Mouse (Mus musculus): ENCODE measurements around the gene Zbtb7a. TPM values are rescaled to one million over a fixed set of nuclear protein-coding genes. Genes with fewer than 3 reads are reported as not detected.
"Not testable (repeated sequence)": the region's sequence is repeated elsewhere in the genome, so short reads cannot be mapped to it uniquely, and the experiment has no call there.

The Zbtb7a gene
- polyA plus RNA-seq, 1 experiment from 2014 or later: 13.5 TPM

DNA sequence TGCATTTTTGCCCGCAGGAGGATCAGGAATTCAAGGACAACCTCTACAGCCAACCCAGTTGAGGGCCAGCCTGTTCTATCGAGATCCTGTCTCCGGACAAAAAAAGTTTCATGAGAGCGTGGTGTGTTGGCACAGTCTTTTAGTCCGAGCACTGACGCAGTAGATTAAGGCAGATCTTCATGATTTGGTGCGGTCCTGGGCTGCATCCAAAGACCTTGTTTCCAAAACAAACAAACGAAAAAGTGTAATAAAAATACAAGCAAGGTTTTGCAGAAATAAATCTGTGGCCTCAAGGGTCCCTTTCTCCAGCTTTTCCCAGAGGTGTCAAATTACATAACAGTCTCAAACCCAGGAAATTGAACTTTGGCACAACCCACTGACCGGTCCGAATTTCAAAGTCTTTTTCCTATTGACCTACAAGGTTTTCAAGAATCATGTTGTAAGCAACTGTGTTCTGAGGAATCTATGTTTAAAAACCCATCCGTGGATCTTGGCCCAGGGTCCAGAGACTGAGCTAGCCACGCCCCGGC lies 41.0 kb downstream of the Zbtb7a start:
- 8% methylated on average over 13 of the region's 13 CpGs for whole genome bisulfite sequencing
- Histone ChIP-seq H3K9me3 (no peaks in the 10 kb centered on the region), H3K4me1 (replicated peaks) (peaks cover 69% of the 10 kb centered on the region), H3K36me3 (peaks cover 37% of the 10 kb centered on the region), H3K9ac (peak overlapping the region; percentile 58), H3K27ac (peak overlapping the region; percentile 98), H3K27me3 (no peaks in the 10 kb centered on the region), H3K4me3 (peak overlapping the region; percentile 94), H3K4me2 (peak overlapping the region; percentile 97)
- ATAC-seq (ENCODE audit: low FRiP score): no peak

DNA sequence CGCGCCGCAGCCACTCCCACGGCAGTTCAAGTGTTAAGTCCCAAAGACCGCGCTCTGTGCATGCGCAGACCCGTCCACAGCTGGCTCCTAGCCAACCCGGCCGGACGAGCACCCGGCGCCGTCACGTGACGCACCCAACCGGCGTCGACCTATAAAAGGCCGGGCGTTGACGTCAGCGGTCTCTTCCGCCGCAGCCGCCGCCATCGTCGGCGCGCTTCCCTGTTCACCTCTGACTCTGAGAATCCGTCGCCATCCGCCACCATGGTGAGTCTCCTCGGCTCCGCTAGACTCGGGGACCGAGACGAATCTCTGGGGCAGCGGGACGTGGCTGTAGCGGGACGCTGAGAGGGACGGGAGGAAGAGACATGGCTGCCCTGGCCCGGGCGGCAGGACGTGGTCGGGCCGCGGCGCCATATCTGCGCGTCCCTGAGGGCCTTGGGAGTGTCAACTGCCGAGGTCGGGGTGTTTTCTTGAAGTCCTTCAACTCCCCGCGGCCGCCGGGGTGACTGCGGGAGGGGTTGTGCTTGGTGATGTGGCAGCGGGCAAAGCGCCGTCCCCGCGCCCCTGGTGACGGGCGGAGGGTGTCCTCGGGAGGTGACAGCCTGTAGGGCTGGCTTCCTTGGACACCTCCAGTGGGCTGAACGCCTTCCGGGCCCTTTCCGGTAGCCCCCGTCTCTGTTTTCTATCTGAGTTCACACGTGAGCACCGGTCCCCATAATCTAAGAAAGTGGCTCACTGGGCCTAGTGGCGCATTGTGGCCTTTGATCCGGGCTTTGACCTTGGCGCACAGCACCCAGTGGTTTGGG lies 41.6 kb downstream of the Zbtb7a start, which contains the start of gene Eef2:
TSS of gene Eef2 (plus strand) at position 166 of the 806 bp plus-strand sequence.
- Histone ChIP-seq H3K9ac (peak within 1 kb of the TSS; percentile 100), H3K4me3 (peak within 1 kb of the TSS; percentile 94), H3K4me2 (peak within 1 kb of the TSS; percentile 97), H3K27me3 (no peaks in the 10 kb centered on the region), H3K4me1 (replicated peaks) (peaks cover 70% of the 10 kb centered on the region), H3K36me3 (peaks cover 43% of the 10 kb centered on the region), H3K9me3 (no peaks in the 10 kb centered on the region), H3K27ac (peak within 1 kb of the TSS; percentile 98)
- ATAC-seq (ENCODE audit: low FRiP score): peak; percentile 64
- WGBS: under 1% methylated on average over 77 of the region's 77 CpGs

DNA sequence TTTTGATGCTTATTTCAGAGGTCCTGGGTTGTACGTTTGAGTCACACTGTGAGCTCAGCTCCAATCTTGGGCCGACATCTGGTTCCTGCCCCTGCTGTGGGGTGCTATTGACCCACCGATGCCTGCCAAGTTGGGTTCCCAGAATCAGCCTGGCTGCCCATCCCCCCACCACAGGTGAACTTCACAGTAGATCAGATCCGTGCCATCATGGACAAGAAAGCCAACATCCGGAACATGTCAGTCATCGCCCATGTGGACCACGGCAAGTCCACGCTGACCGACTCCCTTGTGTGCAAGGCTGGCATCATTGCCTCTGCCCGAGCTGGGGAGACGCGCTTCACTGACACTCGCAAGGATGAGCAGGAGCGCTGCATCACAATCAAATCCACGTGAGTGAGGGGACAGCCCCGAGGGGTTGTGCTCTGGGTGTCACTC lies 42.5 kb downstream of the Zbtb7a start:
- ATAC-seq (ENCODE audit: low FRiP score): no peak
- H3K4me2 ChIP-seq: peak overlapping the region; percentile 97
- WGBS: 14% methylated on average over 16 of the region's 16 CpGs
- no peaks in the 10 kb centered on the region for H3K27me3 ChIP-seq
- H3K36me3 ChIP-seq: peaks cover 52% of the 10 kb centered on the region
- H3K4me3 ChIP-seq: peak overlapping the region; percentile 94
- H3K9ac ChIP-seq: peak overlapping the region; percentile 100
- peaks cover 78% of the 10 kb centered on the region for H3K4me1 ChIP-seq (replicated peaks)
- no peaks in the 10 kb centered on the region for H3K9me3 ChIP-seq
- peak overlapping the region; percentile 98 for H3K27ac ChIP-seq

DNA sequence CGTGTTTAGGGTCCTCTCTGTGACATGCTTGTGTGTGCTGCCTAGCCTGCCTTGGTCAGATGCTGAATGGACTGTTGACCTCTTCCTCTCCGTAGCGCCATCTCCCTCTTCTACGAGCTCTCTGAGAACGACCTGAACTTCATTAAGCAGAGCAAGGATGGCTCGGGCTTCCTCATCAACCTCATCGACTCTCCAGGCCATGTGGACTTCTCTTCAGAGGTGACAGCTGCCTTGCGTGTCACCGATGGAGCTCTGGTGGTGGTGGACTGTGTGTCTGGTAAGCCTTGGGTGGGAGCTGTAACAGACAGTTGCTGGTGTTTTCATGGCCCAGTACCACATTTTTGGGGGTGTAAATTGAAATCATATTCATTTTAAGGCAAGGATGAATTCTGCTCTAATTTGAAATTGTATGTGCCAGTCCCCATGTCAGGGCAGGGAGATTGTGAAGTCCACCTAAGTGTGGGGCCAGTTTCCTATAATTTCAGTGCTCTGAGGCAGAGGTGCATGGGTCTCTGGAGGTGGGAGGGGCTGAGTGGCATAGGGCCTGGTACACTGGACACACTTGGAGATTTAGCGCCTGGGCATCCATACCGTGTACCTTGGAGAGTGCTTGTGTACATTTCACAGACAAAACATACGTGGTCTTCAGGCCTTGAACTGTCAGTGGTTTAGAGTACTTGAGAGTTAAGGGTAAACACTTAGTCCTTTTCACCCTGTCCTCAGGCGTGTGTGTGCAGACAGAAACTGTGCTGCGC lies 43.1 kb downstream of the Zbtb7a start:
- H3K4me2 ChIP-seq: peak overlapping the region; percentile 97
- peaks cover 52% of the 10 kb centered on the region for H3K36me3 ChIP-seq
- peak overlapping the region; percentile 100 for H3K9ac ChIP-seq
- no peak for ATAC-seq (ENCODE audit: low FRiP score)
- no peaks in the 10 kb centered on the region for H3K9me3 ChIP-seq
- peak overlapping the region; percentile 98 for H3K27ac ChIP-seq
- H3K4me1 ChIP-seq (replicated peaks): peaks cover 71% of the 10 kb centered on the region
- no peaks in the 10 kb centered on the region for H3K27me3 ChIP-seq
- WGBS: 67% methylated on average over 14 of the region's 14 CpGs
- peak overlapping the region; percentile 94 for H3K4me3 ChIP-seq

DNA sequence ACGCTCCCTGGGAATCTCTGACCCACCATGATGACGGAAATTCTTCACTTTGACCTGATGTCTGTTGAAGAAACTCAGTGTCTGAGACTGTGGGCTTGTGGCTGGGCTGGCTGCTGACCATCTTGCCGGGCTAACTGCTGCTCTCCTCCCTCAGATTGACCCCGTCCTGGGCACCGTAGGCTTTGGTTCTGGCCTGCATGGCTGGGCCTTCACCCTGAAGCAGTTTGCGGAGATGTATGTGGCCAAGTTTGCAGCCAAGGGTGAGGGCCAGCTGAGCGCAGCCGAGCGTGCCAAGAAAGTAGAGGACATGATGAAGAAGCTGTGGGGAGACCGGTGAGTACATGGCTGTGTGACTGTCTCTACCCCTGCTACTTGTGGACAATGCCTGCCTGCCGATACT lies 43.9 kb downstream of the Zbtb7a start:
- Histone ChIP-seq H3K9ac (0 out of 2 replicates have a peak overlapping the region, but pooled peaks have one; percentile 8), H3K9me3 (no peaks in the 10 kb centered on the region), H3K27me3 (no peaks in the 10 kb centered on the region), H3K36me3 (peaks cover 52% of the 10 kb centered on the region), H3K4me1 (replicated peaks) (peaks cover 70% of the 10 kb centered on the region), H3K27ac (no peak overlapping the region), H3K4me3 (peak overlapping the region; percentile 94; the same call in 1 of the 2 replicates), H3K4me2 (no peak overlapping the region; the same call in 1 of the 2 replicates)
- ATAC-seq (ENCODE audit: low FRiP score): no peak
- WGBS: 95% methylated on average over 11 of the region's 11 CpGs

DNA sequence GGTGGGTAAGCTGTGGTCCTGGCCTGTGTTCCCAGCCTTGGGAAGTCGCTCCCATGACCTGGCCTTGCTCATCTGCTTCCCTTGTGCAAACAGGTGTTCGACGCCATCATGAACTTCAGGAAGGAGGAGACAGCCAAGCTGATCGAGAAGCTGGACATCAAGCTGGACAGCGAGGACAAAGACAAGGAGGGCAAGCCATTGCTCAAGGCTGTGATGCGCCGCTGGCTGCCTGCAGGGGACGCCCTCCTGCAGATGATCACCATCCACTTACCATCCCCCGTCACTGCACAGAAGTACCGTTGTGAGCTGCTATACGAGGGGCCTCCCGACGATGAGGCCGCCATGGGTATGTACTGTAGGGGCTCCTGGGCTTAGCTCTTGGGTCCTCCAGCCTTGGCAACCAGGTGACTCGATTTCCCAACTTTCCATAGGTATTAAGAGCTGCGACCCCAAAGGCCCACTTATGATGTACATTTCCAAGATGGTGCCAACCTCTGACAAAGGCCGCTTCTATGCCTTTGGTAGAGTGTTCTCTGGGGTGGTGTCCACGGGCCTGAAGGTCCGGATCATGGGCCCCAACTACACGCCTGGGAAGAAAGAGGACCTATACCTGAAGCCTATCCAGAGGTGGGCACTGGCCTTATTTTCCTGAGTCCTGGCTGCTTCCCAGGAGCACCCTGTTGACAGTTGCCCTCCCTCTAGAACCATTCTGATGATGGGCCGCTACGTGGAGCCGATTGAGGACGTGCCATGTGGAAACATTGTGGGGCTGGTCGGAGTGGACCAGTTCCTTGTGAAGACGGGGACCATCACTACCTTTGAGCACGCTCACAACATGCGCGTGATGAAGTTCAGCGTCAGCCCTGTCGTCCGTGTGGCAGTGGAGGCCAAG lies 44.7 kb downstream of the Zbtb7a start:
- Histone ChIP-seq H3K27me3 (no peaks in the 10 kb centered on the region), H3K4me2 (no peak overlapping the region; the same call in 1 of the 2 replicates), H3K9me3 (no peaks in the 10 kb centered on the region), H3K9ac (0 out of 2 replicates have a peak overlapping the region, but pooled peaks have one; percentile 8), H3K4me3 (no peak overlapping the region), H3K36me3 (peaks cover 60% of the 10 kb centered on the region), H3K27ac (no peak overlapping the region), H3K4me1 (replicated peaks) (peaks cover 68% of the 10 kb centered on the region)
- ATAC-seq (ENCODE audit: low FRiP score): no peak
- 91% methylated on average over 32 of the region's 32 CpGs for WGBS

DNA sequence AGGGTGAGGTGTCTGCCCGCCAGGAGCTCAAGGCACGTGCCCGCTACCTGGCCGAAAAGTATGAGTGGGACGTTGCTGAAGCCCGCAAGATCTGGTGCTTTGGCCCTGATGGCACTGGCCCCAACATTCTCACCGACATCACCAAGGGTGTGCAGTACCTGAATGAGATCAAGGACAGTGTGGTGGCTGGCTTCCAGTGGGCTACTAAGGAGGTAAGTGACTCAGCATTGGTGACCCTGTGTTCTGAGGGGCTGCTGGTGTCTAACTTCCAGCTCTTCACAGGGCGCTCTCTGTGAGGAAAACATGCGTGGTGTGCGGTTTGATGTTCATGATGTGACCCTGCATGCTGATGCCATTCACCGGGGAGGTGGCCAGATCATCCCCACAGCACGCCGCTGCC lies 45.9 kb downstream of the Zbtb7a start:
- H3K4me1 ChIP-seq (replicated peaks): peaks cover 56% of the 10 kb centered on the region
- no peaks in the 10 kb centered on the region for H3K9me3 ChIP-seq
- peaks cover 71% of the 10 kb centered on the region for H3K36me3 ChIP-seq
- no peak for ATAC-seq (ENCODE audit: low FRiP score)
- H3K4me3 ChIP-seq: no peak overlapping the region
- H3K27ac ChIP-seq: no peak overlapping the region
- H3K9ac ChIP-seq: no peak overlapping the region
- H3K4me2 ChIP-seq: no peak overlapping the region
- no peaks in the 10 kb centered on the region for H3K27me3 ChIP-seq
- WGBS: 91% methylated on average over 13 of the region's 13 CpGs

DNA sequence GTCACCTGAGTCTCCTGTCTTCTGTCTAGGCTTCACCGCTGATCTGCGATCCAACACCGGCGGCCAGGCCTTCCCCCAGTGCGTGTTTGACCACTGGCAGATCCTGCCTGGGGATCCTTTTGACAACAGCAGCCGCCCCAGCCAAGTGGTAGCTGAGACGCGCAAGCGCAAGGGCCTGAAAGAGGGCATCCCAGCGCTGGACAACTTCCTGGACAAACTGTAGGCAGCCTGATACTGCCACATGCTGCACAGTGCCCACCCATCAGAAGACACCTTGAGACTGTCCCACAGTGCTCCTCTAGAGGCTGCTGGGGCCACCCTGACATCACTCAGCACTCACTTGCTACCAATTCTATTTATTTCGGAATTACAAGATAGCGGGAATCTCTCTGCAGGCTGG lies 46.8 kb downstream of the Zbtb7a start:
- H3K4me3 ChIP-seq; H3K9ac ChIP-seq; H3K27me3 ChIP-seq; H3K9me3 ChIP-seq; H3K4me2 ChIP-seq; ATAC-seq (ENCODE audit: low FRiP score): not testable (repeated sequence)
- H3K27ac ChIP-seq: peak overlapping the region; percentile 66; the same call in 1 of the 2 replicates
- peaks cover 78% of the 10 kb centered on the region for H3K36me3 ChIP-seq
- H3K4me1 ChIP-seq (replicated peaks): peaks cover 54% of the 10 kb centered on the region
- WGBS: 84% methylated on average over 12 of the region's 12 CpGs

DNA sequence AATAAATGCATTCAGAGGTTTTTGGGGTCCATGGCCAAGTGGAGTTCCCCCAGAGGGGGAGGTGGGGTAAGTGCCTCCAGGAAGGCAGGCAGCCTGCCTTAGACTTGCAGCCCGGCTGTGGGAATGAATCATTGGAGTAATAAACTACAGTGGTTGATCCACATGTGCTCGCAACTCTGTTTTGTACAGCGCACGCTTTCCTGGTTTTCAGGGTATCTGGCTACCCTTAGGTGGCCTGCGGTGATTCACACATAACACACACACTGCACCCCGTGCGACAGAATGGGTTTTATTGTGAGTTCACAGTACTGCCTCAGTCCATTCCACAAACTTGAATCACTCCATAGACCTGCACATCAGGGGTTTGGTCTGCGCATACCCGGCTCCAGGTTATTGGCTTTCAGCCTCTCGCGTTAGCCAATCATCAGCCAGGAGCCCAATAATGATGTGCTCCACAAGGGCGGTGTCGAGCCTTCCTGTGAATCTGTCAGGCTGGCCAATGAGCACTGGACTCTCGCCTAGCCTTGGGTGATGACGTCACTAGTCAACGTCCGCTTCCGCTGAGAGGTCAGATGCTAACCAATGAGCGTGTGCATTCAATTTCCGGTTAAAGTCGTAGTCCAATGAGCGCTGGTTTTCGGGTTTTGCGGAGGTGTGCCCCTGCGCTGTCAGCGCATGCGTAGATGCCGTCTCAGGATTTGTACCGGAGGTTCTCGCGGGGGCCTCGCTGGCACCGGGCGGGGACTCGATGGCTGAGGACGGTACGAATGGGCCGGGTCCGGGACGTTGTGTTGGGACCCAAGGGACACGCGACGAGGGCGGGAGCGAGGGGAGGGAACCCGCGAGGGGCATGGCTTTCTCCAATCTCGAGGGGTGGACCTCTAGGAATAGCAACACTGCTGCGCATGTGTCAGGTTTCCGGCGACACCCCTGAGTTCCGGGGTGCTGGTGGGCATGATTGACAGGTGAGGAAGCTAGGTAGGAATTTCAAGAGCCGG lies 47.6 kb downstream of the Zbtb7a start, which contains the start of gene Dapk3:
TSS of gene Dapk3 (plus strand) at position 670 of the 998 bp plus-strand sequence.
- Histone ChIP-seq H3K9me3 (no peaks in the 10 kb centered on the region), H3K27ac (peak within 1 kb of the TSS; percentile 94), H3K27me3 (no peaks in the 10 kb centered on the region), H3K4me1 (replicated peaks) (peaks cover 48% of the 10 kb centered on the region), H3K4me3 (peak within 1 kb of the TSS; percentile 66), H3K9ac (peak within 1 kb of the TSS; percentile 82), H3K4me2 (peak within 1 kb of the TSS; percentile 69), H3K36me3 (peaks cover 82% of the 10 kb centered on the region)
- 4% methylated on average over 53 of the region's 53 CpGs for WGBS
- peak; percentile 95 for ATAC-seq (ENCODE audit: low FRiP score)

DNA sequence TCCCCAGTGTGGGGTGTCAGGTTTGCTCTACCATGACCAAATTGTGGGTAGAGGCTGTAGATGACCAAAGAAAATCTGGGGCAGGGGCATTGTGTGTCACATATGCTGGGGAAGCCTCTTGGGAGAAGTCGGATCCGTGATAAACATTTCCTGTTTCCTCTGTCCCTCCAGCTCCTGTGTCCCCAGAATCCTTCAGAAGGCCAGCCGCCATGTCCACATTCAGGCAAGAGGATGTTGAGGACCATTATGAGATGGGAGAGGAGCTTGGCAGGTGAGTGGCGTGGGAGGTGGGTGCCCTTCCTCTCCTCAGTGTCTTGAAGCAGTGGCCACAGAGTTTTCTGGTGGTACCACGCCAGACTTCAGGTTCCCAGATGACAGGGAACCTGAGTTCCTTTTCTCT lies 48.8 kb downstream of the Zbtb7a start, which contains the start of gene 4930442H23Rik:
TSS of gene 4930442H23Rik (minus strand) at position 45 of the 400 bp plus-strand sequence.
- Histone ChIP-seq H3K27ac (peak within 1 kb of the TSS; percentile 94), H3K4me2 (peak within 1 kb of the TSS; percentile 69), H3K27me3 (no peaks in the 10 kb centered on the region), H3K4me1 (replicated peaks) (peaks cover 36% of the 10 kb centered on the region), H3K9ac (peak within 1 kb of the TSS; percentile 82), H3K4me3 (peak within 1 kb of the TSS; percentile 66), H3K9me3 (no peaks in the 10 kb centered on the region), H3K36me3 (peaks cover 79% of the 10 kb centered on the region)
- no peak for ATAC-seq (ENCODE audit: low FRiP score)
- WGBS: 88% methylated on average over 5 of the region's 5 CpGs
